Mouse (Mus musculus) midbrain, embryonic 11.5 days (tissue): ENCODE results near the gene Atp1b1. TPM values are rescaled to one million over a fixed set of nuclear protein-coding genes. Genes with fewer than 3 reads are reported as not detected.
A peak's percentile ranks its signal among the peaks of the same experiment; 100 is the strongest.

Source experiments
- ATAC-seq: fragments of 200-750 bp; cut with Nextera tagmentation; 2 replicates; pipeline ENCODE4 v1.8.0; 2017; ENCODE audit warnings: moderate TSS enrichment, moderate library complexity; ENCODE audit not compliant: low FRiP score
- DNase-seq: peaks from one replicate; pipeline ENCODE4 v3.0.0; 2015; ENCODE audit warnings: low spot score; ENCODE audit errors: missing footprints
- H3K27ac ChIP-seq: fragments of 300-500 bp; sonication (generic); 2 replicates; pipeline ENCODE4 v1.5.1; 2014; ENCODE audit warnings: low read depth, low read length
- H3K27me3 ChIP-seq: fragments of 300-500 bp; sonication (generic); 2 replicates; pipeline ENCODE4 v1.6.1; 2014; ENCODE audit warnings: mild to moderate bottlenecking, low read length, moderate library complexity, mixed read lengths; ENCODE audit not compliant: control insufficient read depth, insufficient read depth
- H3K36me3 ChIP-seq: fragments of 300-500 bp; sonication (generic); 2 replicates; pipeline ENCODE4 v1.6.1; 2014; ENCODE audit warnings: mild to moderate bottlenecking, low read length, moderate library complexity, mixed read lengths; ENCODE audit not compliant: control insufficient read depth, insufficient read depth
- H3K4me1 ChIP-seq: fragments of 300-500 bp; sonication (generic); 2 replicates; pipeline ENCODE4 v1.6.1; 2014; ENCODE audit warnings: low read length; ENCODE audit not compliant: control insufficient read depth, insufficient read depth
- H3K4me2 ChIP-seq: fragments of 300-500 bp; sonication (generic); 2 replicates; pipeline ENCODE4 v1.6.1; 2014; ENCODE audit warnings: mild to moderate bottlenecking, moderate library complexity
- H3K4me3 ChIP-seq: fragments of 300-500 bp; sonication (generic); 2 replicates; pipeline ENCODE4 v1.5.1; 2014; ENCODE audit warnings: low read depth, low read length
- H3K9ac ChIP-seq: fragments of 300-500 bp; sonication (generic); 2 replicates; pipeline ENCODE4 v1.6.1; 2014; ENCODE audit warnings: low read length
- H3K9me3 ChIP-seq: fragments of 300-500 bp; sonication (generic); 2 replicates; pipeline ENCODE4 v1.6.1; 2016; ENCODE audit warnings: low read length; ENCODE audit not compliant: control insufficient read depth
- WGBS: fragments of 180-500 bp; shearing (Covaris S2); extraction: QIAGEN DNeasy Blood & Tissue Kit; methylation state at CpG from one replicate; pipeline ENCODE4 v1.1.7; 2014; 5-methylcytosine and 5-hydroxymethylcytosine counted together
- polyA plus RNA-seq: library from polyadenylated mRNA; unstranded; fragments of >200 nt; fragmentation: Nextera tagmentation; extraction: Ambion mirVana; gene quantifications from 2 replicates; pipeline ENCODE4 v1.2.1, GENCODE M21; 2014

Gene Atp1b1
- polyA plus RNA-seq, 1 experiment from 2014 or later, result 35.5 TPM

- WGBS, result 4% methylated on average over 8 of the region's 8 CpGs
- peaks cover 7% of the 10 kb centered on the region; the same call in 1 of the 2 replicates for H3K36me3 ChIP-seq
- H3K27me3 ChIP-seq, result peaks cover 6% of the 10 kb centered on the region; the same call in 1 of the 2 replicates
- H3K4me1 ChIP-seq, result peaks cover 29% of the 10 kb centered on the region
- H3K9me3 ChIP-seq, result no peaks in the 10 kb centered on the region
- ATAC-seq, result no peak
- peak overlapping the region; percentile 64 for H3K4me3 ChIP-seq
- no peak overlapping the region for H3K27ac ChIP-seq
- H3K4me2 ChIP-seq, result peak overlapping the region; percentile 78
- no peak for DNase-seq
- H3K9ac ChIP-seq, result peak overlapping the region; percentile 73
These were observed 1.4 kb downstream of the Atp1b1 start for GRCm38 (mm10) chr1:164456731-164457130.

GRCm38 (mm10) chr1:164456065-164456464 lies 2.1 kb downstream of the Atp1b1 start:
- peak overlapping the region; percentile 37 for H3K9ac ChIP-seq
- no peaks in the 10 kb centered on the region for H3K9me3 ChIP-seq
- peaks cover 7% of the 10 kb centered on the region; the same call in 1 of the 2 replicates for H3K36me3 ChIP-seq
- H3K27ac ChIP-seq, result no peak overlapping the region
- ATAC-seq (no peak), DNase-seq (peak; percentile 85)
- H3K4me3 ChIP-seq, result peak overlapping the region; percentile 64
- peaks cover 29% of the 10 kb centered on the region for H3K4me1 ChIP-seq
- H3K4me2 ChIP-seq, result peak overlapping the region; percentile 78
- 27% methylated on average over 6 of the region's 6 CpGs for WGBS
- H3K27me3 ChIP-seq, result peaks cover 6% of the 10 kb centered on the region; the same call in 1 of the 2 replicates

GRCm38 (mm10) chr1:164455614-164456013 lies 2.5 kb downstream of the Atp1b1 start:
- DNase-seq (peak; percentile 76), ATAC-seq (no peak)
- WGBS, result 72% methylated on average over 7 of the region's 7 CpGs
- Histone ChIP-seq H3K4me1 (peaks cover 29% of the 10 kb centered on the region), H3K4me2 (peak overlapping the region; percentile 78), H3K27me3 (peaks cover 6% of the 10 kb centered on the region; the same call in 1 of the 2 replicates), H3K36me3 (peaks cover 7% of the 10 kb centered on the region; the same call in 1 of the 2 replicates), H3K4me3 (peak overlapping the region; percentile 64), H3K27ac (no peak overlapping the region), H3K9ac (no peak overlapping the region), H3K9me3 (no peaks in the 10 kb centered on the region)

- peaks cover 29% of the 10 kb centered on the region for H3K4me1 ChIP-seq
- H3K4me3 ChIP-seq, result no peak overlapping the region
- peaks cover 7% of the 10 kb centered on the region; the same call in 1 of the 2 replicates for H3K36me3 ChIP-seq
- no peaks in the 10 kb centered on the region for H3K9me3 ChIP-seq
- H3K27ac ChIP-seq, result no peak overlapping the region
- WGBS, result 53% methylated on average over 14 of the region's 14 CpGs
- no peak overlapping the region for H3K9ac ChIP-seq
- DNase-seq, result peak; percentile 84
- H3K4me2 ChIP-seq, result peak overlapping the region; percentile 28
- ATAC-seq, result no peak
- peaks cover 6% of the 10 kb centered on the region; the same call in 1 of the 2 replicates for H3K27me3 ChIP-seq
These were observed 3.3 kb downstream of the Atp1b1 start for GRCm38 (mm10) chr1:164454747-164455400.

DNA sequence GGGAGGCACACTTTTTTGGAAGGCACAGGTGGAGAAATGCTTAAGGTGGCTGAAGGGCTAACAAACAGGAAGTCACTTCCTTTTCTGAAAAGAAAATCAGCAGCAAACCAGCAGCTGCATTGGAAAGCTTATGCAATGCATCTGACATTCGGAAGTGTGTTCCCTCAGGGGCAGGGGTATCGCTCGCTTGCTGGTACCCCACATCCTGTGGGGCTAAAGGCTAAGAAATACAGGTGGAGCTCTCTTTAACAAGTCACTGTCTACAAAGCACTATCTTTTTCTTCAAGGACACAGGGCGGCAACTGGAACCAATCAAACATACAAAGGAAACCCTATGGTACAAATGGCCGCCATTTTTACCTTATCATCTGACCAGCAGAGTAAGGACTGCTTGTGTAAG lies 4.4 kb downstream of the Atp1b1 start:
- Histone ChIP-seq H3K27ac (no peak overlapping the region), H3K4me3 (no peak overlapping the region), H3K36me3 (peaks cover 7% of the 10 kb centered on the region; the same call in 1 of the 2 replicates), H3K9me3 (no peaks in the 10 kb centered on the region), H3K9ac (no peak overlapping the region), H3K4me1 (peaks cover 29% of the 10 kb centered on the region), H3K27me3 (peaks cover 2% of the 10 kb centered on the region; the same call in 1 of the 2 replicates), H3K4me2 (no peak overlapping the region)
- ATAC-seq (no peak), DNase-seq (peak; percentile 60)
- WGBS, result 87% methylated on average over 5 of the region's 5 CpGs

DNA sequence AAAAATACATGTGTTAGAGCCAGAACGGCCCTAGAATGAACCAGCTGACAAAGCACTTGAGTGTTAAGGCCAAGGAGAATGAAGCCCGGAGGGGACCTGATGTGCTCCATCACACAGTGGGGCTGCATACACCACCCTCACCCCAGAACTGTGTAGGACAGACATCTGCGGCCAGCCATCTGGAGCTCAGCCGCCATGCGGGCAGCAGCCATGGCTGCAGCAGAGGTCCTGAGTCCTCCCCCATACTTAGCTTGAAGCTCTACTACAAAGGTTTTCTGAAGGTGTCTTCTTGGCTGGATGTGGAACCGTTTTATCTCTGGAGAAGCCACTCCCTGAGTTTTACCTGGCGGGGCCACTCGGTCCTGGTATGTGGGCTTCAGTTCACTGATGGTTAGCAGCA lies 5.0 kb downstream of the Atp1b1 start:
- Histone ChIP-seq H3K4me3 (no peak overlapping the region), H3K9ac (no peak overlapping the region), H3K36me3 (peaks cover 7% of the 10 kb centered on the region; the same call in 1 of the 2 replicates), H3K4me2 (no peak overlapping the region), H3K4me1 (peaks cover 25% of the 10 kb centered on the region), H3K27me3 (peaks cover 2% of the 10 kb centered on the region; the same call in 1 of the 2 replicates), H3K27ac (no peak overlapping the region), H3K9me3 (no peaks in the 10 kb centered on the region)
- ATAC-seq (no peak), DNase-seq (peak; percentile 67)
- 97% methylated on average over 8 of the region's 8 CpGs for WGBS

DNA sequence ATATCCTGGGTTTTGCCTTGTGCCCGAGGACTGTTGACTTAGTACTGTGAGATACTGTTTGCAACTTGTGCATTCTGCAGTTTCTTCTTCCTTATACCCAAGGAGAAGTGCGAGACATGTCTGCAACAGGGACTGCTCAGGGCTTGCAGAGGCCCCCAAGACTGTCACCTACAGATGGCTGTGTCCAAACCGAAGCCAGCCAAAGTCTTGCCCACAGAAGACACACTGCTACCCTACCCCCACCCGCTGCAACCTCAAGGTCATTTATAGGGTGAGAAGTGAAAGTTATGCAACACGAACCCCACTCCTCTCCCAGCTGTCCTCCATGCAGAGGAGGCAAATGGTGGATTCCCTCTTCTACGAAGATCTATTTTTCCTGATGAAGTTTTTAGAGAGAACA lies 5.6 kb downstream of the Atp1b1 start:
- Histone ChIP-seq H3K9ac (no peak overlapping the region), H3K9me3 (no peaks in the 10 kb centered on the region), H3K36me3 (peaks cover 7% of the 10 kb centered on the region; the same call in 1 of the 2 replicates), H3K4me3 (no peak overlapping the region), H3K27me3 (peaks cover 2% of the 10 kb centered on the region; the same call in 1 of the 2 replicates), H3K4me1 (peaks cover 25% of the 10 kb centered on the region), H3K4me2 (no peak overlapping the region), H3K27ac (no peak overlapping the region)
- no peak for ATAC-seq
- DNase-seq, result no peak
- 91% methylated on average over 6 of the region's 6 CpGs for WGBS

DNA sequence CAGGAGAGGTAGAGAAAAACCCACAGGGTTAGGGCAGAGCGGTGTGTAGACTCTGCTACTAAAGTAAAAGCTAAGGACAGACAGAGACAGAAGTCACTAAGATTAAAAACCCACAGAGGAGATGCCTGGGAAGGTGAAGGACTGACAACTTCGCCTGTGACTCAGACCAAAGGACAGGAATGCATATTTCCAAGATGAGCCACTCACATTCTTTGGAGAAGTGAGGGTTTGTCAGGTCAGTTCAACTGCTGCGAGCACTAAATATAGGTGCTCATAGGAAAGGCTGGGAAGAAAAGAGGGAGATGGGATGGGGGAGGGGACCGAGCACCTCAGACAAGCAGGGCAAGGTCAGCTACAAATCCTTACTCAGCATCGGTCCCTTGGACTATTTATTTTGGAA lies 6.8 kb downstream of the Atp1b1 start:
- no peak overlapping the region for H3K4me2 ChIP-seq
- no peaks in the 10 kb centered on the region for H3K9me3 ChIP-seq
- H3K4me1 ChIP-seq, result peaks cover 16% of the 10 kb centered on the region
- no peak for ATAC-seq
- DNase-seq, result no peak
- peaks cover 7% of the 10 kb centered on the region; the same call in 1 of the 2 replicates for H3K36me3 ChIP-seq
- no peak overlapping the region for H3K9ac ChIP-seq
- H3K27ac ChIP-seq, result no peak overlapping the region
- no peak overlapping the region for H3K4me3 ChIP-seq
- WGBS, result 91% methylated on average over 5 of the region's 5 CpGs
- peaks cover 2% of the 10 kb centered on the region; the same call in 1 of the 2 replicates for H3K27me3 ChIP-seq

DNA sequence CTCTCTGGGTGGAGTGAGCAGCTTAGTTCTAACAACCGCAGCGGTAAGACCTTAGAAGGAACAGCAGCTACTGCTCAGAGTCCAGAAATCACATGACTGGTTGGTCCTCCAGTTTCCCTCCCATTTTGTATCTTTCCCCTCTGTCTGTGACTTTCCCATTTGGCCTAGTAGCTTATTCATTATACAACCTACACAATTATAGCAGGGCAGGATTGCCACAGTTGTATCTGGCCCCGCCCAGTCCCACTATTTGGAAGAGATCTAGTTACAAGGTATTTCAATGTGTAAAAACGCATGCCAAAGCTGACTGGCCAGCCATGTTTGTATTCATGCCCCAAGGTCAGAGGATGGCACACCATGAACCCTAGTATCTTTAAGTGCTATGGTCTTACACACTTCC lies 7.5 kb downstream of the Atp1b1 start:
- Histone ChIP-seq H3K36me3 (peaks cover 7% of the 10 kb centered on the region; the same call in 1 of the 2 replicates), H3K4me1 (peaks cover 10% of the 10 kb centered on the region), H3K9ac (no peak overlapping the region), H3K27me3 (peaks cover under 1% of the 10 kb centered on the region; the same call in 1 of the 2 replicates), H3K27ac (no peak overlapping the region), H3K4me3 (no peak overlapping the region), H3K4me2 (no peak overlapping the region), H3K9me3 (no peaks in the 10 kb centered on the region)
- WGBS, result 85% methylated on average over 4 of the region's 4 CpGs
- ATAC-seq (no peak), DNase-seq (no peak)
